Mouse (Mus musculus) heart, postnatal 14 days (tissue): Measurements from ENCODE around the gene Als2cl. TPM values are rescaled to one million over a fixed set of nuclear protein-coding genes. Genes with fewer than 3 reads are reported as not detected.

ENCODE experiments used
- DNase-seq, 2 experiments: peaks; one replicate each; pipeline ENCODE4 v3.0.0; 2021 to 2022
- intact Hi-C: fragments of 180-260 bp; cut with DNase I; formaldehyde crosslinking; loops from one replicate; pipeline ENCODE4 v1.15.1; 2025
- total RNA-seq, 2 experiments: library from RNA; stranded (reverse); gene quantifications; 2 replicates each; pipeline ENCODE4 v1.2.3; 2021

The Als2cl gene
- total RNA-seq, 2 experiments from 2014 or later, result 20.1 to 22.9 TPM

DNA sequence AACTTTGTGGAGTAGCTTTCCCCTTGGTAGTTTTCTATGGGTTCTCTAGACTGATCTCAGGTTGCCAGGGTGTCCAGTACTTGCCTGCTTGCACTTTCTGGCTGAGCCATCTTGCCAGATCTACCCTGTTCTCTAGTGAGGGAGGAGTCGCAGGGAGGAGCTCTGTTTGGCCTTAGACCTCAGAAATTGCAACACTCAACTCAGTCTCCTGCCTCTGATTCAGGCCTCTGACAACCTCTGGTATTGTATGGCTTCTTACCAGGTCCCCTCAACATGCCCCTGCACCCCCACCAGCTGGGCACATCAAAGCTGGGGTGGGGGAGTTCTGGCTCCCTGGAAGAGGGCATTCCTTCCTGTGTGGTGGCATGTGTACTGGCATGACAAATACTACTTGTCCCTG lies 2.3 kb upstream of the Als2cl start:
- intact Hi-C loops, result loop anchor here (10.0 kb wide), 1 partner anchor 343 kb away; the partner anchor contains the start of gene Setd2
- DNase-seq, result no peak

DNA sequence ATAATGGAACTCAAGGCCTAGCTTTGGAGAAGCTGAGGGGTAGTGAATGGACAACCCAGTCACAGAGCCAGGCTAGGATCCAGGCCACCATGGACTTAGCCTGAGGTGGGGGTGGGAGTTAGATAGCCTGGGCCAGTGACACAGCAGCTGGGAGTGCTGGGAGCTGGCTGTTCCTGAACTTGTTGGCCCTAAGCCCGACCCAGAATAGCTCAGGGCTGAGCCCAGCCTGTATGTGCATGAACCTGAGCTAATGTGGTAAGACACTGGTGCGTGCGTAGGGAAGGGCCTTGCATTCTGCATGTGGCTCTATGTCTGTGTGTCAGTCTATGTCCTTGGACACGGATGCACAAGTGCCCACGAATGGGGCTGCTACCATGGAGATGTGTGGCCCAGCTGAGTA lies 1.8 kb upstream of the Als2cl start:
- peak; percentile 83 to 88 for DNase-seq
- intact Hi-C loops, result loop anchor here (10.0 kb wide), 1 partner anchor 343 kb away; the partner anchor contains the start of gene Setd2

DNA sequence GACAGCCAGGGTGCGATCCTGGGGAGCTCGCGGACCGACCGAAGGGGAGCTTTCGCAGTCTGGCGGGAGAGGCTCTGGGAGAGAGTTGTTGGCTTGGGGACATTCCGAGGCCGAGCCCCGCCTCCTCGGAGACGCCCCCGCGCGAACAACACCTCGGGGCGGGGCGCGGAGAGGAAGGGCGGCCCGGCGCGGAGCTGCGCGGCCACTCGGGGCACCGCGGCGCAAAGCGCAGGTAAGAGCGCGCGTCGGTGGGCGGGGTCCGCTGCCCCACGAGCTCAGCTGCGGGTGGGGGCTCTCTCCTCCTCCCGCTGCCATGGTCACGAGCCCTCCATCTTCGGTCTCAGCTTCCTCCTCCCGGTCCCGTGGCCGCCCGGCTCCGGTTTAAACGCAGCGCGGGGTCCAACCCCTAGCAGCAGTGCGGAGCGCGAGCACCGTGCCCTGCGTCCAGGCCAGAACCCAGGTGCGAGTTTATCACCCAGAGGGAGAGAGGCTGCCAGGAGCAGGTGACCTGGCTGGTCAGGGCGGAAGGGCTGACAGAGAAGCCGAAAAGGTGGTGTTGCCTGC lies 410 bp downstream of the Als2cl start, which contains the start of gene Tmie:
Gene Tmie (minus strand): TSS at position 116 of the 564 bp plus-strand sequence.
- DNase-seq, result peak; percentile 84 to 88
- intact Hi-C loops, result loop anchor here (10.0 kb wide), 1 partner anchor 345 kb away; the partner anchor contains the start of gene Setd2

DNA sequence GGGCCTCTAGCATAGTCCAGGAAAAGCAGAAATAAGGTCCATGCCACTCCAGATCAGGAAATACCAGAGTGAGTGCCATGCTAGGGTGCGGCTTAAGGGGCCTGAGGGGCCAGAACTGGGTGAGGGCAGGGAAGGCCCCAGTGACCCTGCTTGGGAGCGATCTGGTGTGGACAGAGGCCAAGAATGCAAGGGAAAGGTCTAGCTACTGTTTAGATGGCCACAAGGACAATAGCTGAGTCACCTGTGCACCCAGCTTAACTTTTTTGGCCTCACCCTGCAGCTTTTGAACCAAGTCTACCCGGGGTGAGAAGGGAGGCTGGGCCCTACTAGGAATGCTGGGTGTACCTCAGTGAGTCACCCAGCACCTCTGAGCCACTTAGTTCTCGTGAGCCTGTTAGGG lies 1.1 kb downstream of the Als2cl start:
- DNase-seq, result no peak
- intact Hi-C loops, result no loop called here

DNA sequence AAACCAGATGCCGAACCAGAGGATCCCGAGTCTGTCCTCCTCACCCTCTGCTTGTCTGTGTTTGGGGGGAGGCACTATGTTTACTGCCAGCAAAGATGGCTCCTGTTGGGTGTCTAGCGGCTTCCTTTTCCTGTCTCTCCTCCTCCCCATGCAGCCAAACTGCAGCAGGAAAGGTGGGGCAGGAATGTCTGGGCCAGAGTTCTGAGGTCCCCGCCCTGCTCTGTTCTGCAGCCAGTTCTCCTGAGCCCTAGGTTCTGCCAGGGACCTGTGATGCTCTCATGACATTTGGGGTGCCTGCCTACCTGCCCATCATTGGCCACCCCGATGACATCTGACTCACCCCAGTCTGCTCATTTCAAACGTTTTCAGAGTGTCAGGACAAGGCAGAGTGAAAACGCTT lies 2.3 kb downstream of the Als2cl start:
- intact Hi-C loops, result loop anchor here (2.0 kb wide), 1 partner anchor 35 kb away; the partner anchor contains the start of gene Fam240a
- DNase-seq, result peak; percentile 37 to 46

DNA sequence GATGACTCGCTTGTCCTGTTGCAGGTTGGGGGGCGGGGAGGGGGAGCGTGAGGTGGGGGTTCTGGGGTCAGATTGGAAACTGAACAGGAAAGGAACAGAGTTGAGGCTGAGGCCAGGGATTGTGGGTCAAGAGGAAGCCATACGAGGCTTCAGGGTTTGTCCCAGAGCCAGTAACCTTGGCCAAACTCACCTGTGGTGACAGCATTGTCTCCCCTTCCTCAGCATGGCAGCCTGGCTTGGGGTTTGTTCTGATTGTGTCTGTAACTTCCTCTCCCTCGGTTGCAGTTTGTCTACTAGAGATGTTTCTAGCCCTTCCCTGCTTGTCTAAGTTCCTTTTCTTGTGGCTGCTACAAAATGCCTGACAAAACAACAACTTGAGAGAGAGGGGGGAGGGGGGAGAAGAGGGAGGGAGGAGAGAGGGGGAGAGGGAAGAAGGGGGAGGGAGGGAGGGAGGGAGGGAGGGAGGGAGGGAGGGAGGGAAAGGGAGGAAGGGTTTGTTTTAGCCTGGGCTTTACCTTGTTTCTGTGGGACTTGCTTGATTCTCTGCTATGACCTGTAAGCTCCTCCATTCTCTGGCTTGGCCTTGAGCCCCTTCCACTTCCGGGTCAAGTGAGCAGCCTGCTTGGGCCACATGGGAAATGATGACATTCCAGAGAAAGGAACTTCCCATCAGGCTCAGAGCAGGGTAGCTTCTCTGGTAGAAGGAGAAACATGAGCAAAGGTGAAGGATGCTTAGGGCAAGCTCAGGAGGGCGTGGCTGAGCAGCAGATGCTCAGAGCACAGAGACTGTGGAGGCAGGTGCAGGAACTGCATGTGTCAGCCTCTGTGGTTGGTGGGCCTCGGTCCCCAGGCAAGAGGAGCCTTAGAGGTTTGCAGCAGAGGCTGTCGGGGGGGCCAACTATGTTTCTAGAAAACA lies 8.0 kb downstream of the Als2cl start:
- DNase-seq, result no peak
- intact Hi-C loops, result no loop called here

DNA sequence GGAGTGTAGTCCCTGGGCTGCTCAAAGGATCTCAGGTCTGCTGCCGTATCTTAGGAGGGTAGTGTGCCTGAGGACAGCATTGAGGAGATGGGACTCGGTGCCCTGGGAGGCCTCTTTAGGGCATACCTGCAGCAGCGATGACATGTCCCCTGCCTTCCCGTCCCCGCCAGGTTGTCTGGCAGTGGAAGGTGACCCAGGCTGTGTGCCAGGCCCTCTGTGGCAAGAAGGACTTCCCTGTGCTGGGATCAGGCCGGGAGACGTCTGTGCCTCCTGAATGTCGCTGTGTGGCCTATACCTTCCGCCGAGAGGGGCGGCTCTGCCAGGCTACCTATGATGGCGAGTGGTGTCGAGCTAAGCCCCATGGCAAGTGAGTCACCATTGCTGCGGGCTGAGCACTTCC lies 9.3 kb downstream of the Als2cl start:
- intact Hi-C loops, result no loop called here
- no peak for DNase-seq

DNA sequence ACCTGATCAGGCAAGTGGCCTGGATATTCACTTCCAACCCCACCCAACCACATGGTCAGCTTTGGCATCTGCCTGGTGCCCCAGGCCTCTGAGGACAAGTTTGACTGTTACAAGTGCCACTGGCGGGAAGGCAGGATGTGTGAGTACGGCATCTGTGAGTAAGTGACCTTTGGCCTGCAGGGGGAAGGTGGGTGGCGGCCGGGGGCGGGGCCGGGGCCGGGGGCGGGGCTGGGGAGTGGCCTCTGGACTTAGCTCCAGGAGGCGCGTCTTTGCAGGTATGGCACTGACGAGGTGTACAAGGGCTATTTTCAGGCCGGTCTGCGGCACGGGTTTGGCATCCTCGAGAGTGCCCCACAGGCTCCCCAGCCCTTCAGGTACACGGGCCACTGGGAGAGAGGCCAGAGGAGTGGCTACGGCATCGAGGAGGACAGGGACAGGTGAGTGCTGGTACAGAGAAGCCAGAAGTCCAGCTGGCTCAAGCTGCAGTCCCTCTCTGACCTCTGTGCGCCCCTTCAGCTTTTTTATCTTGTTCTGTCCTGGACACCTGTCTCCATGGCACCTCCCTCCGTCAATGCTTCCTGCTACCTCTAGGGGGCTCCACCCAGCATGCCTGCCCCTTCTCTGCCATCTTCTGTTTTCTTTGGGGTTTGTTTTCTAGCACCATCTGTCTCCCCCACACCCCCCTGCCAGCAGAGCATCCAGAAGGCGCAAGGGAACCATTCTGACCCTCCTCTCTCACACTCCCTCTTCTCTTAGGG lies 10.5 kb downstream of the Als2cl start:
- DNase-seq, result no peak
- intact Hi-C loops, result no loop called here

DNA sequence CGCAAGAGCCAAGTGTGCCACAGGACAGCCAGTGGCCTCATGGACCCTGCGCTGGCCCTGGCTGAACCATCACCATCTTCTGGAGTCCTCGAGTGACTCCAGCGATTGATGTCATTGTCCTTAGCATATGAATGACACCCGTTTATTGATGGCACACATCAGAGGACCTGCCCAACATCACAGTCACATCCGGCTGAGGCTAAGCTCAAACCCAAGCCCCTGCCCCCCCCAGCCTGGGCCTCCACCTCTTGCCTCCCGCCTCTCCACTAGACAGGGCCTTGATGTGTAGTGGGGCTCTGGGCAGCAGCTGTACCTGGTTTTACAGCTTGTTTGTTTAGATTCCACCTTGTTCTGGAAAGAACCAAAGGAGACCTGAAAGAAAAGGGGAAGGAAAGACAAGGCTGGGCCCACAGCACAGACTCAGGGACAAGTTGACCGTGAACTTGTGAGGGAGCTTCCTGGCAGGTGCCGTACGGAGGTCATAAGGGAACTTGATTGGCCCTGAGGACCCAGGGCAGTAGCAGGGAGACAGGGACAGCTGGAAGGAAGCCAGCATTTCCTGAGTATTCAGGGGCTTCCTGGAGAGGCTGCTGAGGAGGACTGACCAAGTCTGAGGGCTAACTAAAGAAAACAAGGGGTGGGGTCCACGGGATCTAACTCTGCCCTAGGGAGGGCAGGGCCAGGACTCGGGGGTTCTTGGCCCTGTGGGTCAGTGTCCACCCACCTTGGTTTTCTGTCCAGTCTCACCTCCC lies 11.6 kb downstream of the Als2cl start:
- DNase-seq, result no peak
- intact Hi-C loops, result no loop called here

DNA sequence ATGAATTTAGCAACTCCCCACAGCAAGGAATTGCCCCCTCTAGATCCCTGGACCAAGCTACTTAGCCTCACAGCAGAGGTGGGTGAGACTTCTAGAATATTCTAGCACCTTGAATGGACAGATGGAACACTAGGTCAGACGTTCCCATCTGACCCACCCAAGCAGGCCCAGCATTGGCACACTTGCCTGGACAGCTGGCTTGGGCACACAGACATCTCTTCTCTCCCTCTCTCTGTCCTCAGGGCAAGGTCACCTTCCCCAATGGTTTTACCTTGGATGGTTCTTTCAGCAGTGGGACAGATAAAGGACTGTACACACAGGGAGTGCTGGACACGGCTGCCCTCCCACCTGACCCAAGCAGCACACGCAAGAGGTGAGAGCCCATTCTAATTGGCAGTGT lies 12.9 kb downstream of the Als2cl start:
- intact Hi-C loops, result no loop called here
- DNase-seq, result no peak

DNA sequence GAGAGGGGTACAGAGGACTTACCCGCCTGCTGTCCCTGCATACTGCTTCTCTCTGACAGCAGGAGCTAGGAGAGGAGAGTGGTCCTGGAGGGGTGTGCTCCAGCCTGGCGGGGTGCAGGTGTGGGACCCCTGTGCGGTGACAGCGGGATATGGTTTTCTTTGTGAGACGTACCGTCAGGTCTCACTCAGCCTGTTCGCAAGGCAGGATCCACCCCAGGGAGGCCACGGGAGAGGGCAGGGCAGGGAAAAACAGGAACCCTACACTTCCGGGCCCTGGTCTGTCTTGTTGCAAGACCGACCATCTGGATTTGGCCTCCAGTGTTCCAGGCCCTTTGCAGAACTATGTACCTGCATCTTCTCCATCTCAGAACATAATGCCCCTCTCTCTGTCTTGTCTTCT lies 13.8 kb downstream of the Als2cl start:
- DNase-seq, result no peak
- intact Hi-C loops, result no loop called here

DNA sequence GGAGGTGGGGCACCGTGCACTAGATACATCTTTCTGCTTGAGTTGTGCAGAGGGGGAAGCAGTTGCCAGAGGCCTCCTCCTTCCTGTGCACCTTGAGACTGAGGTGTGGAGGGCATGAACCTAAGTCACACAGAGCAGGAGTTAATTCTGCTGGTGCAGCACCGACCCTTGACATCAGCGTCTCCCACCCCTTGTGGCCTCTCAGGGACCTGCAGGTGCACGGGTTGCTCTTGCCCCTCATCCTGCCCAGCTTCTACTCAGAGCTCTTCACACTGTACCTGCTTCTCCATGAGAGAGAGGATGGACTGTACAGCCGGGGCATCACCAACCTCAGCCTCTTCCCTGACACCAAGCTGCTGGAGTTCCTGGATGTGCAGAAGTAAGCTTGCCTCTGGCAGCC lies 15.8 kb downstream of the Als2cl start:
- no peak for DNase-seq
- intact Hi-C loops, result no loop called here

DNA sequence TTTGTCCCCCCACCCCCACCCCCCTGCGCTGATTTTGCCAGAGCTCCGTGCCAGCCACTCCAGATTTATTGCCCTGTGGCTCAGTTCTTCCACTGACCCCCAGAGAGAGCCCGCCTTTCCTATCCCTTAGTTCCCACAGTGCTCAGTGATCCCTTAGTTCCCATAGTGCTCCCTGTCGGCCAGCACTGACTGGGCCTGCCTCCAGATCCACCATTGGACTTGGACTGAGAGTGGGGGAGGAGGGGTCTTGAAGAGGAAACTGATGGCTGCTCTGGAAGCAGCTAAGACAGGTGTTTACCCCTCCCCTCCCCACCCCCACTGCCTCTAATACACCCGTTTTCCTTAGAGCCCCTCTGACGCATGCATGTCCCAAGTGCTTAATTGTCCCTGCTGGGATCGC lies 16.3 kb downstream of the Als2cl start:
- intact Hi-C loops, result no loop called here
- DNase-seq, result no peak

DNA sequence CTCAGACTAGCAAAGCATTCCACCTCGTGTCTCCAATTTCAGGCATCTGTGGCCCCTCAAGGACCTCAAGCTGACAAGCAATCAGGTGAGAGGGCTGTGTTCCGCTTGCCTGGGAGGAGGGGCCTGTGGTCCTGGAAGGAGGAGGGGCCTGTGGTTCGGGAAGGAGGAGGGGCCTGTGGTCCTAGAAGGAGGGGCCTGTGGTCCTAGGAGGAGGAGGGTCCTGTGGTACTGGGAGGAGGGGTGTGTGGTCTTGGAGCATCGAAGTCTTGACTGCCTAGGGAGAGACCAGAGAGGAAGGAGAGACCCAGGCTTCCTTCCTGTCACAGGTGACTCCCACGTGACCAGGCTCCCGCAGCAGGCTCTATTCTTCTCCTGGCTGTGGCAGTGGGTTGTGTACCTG lies 16.9 kb downstream of the Als2cl start:
- DNase-seq, result no peak
- intact Hi-C loops, result no loop called here

DNA sequence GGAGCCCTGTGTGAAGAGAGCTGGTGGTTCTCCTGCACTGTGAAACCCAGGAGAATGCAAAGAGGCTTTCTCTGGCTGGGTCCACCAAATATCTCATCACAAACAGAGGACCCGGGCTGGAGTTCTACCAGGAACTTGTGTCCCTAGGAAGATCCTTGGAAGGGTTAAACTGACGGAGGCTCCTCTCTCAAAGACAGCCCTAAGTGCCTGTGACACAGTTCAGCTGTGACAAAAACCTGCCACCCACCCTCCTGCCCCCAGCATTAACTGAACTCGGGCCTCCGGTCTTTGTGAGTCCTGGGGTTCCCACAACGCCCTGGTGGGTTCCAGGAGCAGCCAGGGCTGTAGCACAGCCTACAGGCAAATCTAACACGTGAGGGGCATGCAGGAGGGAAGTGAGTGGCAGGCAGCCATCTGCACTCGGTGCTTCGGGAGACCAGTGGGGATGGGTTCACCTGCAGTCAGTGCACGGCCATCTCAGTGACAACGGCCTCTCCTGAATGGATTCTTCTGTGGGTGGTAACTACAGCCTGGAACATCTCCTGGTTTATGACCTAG lies 19.9 kb downstream of the Als2cl start:
- no peak for DNase-seq
- intact Hi-C loops, result no loop called here

DNA sequence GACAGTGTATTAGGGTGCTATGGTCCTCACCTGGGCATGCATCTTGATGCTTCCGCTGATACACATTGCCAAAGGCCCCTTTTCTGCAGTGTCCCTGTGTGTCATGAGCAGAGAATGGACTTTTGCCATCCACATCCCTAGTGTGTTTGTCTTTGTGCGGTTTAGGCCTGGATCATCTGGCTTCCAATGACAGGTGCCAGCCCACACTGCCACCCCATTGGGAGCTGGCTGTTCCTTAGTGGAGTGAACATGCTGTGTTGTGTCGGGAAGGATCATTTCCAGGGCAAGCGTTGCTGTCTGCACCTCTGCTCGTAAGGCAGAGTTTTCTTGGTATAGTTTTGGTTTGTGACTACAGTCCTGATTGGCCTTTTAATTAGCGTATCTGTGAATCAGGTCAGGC lies 21.5 kb downstream of the Als2cl start:
- intact Hi-C loops, result no loop called here
- no peak for DNase-seq

DNA sequence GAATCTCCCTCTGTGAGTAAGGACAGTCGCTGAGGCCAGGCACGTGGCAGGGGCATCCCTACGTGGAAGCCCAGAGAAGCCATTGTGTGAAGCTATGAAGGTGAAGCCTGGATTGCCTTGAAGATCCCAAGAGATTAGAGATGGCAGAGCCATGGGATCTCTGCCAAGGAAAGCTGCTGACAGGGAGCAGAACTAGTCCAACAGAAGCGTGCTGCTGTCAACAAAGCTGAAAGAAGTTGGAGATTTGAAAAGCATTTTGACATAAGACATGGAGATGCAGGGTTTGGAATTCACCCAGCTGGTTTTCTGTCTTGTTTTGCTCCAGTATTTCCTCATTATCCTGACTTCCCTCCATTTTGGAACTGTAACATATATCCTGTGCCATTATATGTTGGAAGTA lies 22.6 kb downstream of the Als2cl start:
- intact Hi-C loops, result no loop called here

DNA sequence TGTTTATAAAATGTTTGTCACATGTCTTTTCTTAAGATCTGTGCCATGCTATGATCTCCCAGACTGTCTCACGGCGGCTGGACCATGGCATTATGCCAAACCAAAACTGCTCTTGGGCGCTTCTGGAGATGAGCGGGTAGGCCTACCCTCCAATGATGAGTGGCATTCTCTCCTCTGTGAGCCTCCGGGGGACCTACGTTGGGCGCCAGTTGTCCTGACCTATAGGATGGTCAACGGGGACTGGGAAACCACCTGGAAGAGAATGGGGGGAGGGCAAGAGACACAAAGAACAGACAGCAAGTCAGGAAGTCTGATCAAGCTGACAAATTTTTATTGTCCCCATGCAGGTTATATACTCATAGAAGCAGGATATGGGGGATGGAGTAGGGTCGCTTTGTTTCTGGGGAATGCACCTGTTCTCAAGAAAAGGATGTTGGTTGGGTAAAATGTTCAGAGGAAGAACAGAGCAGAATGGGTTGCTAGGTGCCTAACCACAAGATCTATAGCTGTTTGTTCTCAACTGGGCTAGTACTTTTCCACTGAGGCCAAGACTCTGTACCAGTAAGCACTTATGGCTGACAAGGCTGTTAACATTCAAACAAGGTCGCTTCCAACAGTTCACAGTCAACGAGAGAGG lies 27.6 kb downstream of the Als2cl start:
- DNase-seq, result no peak
- intact Hi-C loops, result no loop called here

More for the DNA sequence above, 22.6 kb downstream of the Als2cl start:
- no peak for DNase-seq

DNA sequence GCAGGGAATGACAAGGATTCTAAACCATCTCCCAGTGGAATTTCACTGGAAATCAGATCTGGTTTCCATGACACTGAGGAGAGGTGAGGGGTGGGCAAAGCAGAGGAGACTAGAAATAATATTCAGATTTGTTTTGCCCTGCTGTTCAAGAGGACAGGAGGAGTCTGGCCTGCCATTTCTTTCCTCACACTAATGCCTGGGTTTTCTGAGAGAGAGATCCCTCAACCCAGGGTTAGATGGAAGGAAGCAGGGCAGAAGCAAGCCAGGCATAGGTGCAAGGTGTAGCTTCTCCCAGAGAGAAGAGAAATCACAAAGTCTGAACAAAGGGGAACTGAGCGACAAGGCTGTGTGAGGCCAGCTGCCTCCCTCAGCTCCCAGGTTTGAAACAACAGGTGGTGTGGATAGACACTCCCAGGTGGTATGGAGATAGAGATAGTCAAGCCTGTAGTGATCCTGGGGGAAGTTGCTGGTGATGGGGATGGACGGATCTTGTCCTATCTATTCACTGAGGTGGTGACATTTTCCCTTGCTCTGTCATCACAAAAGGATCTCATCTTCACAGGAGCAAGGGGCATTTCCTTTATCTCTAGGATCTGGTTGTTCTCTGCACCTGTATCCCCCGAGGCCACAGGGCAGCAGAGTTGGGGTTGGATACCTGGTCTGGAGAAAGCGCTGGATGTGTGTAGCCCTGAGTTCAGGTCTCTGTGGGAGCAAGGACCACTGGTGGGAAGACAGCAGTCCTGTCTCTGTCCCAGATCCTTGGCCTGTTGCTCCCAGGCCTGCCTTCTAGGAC lies 28.4 kb downstream of the Als2cl start:
- DNase-seq, result no peak
- intact Hi-C loops, result no loop called here
